Mouse (Mus musculus) megakaryocyte, embryonic 14.5 days (primary cell): ENCODE results near the gene Ankdd1b.

ENCODE experiments used
- FLI1 ChIP-seq: IDR thresholded peaks from 2 replicates; pipeline ENCODE4 v1.6.1; 2012; ENCODE audit warnings: low read length, inconsistent platforms, mixed read lengths
- GATA1 ChIP-seq: IDR thresholded peaks from 3 replicates; pipeline ENCODE4 v1.6.1; 2012; ENCODE audit warnings: mixed read lengths, low read length, inconsistent platforms, borderline replicate concordance

DNA sequence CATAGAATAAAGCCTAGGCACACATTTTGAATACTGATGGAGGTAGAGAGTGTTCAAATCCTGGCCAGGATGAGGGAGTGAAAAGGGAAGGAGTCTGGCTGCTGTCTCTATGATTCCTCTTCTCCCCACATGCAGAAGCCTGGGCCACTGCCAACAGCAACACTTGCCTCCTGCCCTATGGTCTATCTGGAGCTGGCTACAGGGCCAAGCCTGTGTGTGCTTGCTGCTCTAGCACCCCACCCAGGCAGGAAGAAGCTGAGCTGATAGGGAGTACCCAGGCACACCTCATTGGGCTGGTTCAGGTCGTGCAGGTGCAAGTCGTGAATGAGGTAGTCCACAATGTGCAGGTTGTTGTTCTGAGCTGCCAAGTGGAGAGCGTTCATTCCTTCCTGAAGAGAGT is 16.7 kb downstream of the Ankdd1b start:
- TF ChIP-seq GATA1 (no peak), FLI1 (no peak)
